Mouse (Mus musculus) ES-Bruce4 (cell line): ENCODE results near the gene Rusc2. TPM values are rescaled to one million over a fixed set of nuclear protein-coding genes. Genes with fewer than 3 reads are reported as not detected.

ENCODE experiments used
- H3K27ac ChIP-seq: 2 replicates; pipeline ENCODE4 v1.5.1; 2012; ENCODE audit warnings: low read length, inconsistent platforms; ENCODE audit not compliant: insufficient read depth
- H3K27me3 ChIP-seq: 2 replicates; pipeline ENCODE4 v1.6.1; 2012; ENCODE audit warnings: mild to moderate bottlenecking, low read length, inconsistent platforms; ENCODE audit not compliant: control insufficient read depth, poor library complexity, insufficient read depth, severe bottlenecking
- H3K36me3 ChIP-seq: 2 replicates; pipeline ENCODE4 v1.6.1; 2012; ENCODE audit warnings: inconsistent platforms, mild to moderate bottlenecking, low read length, moderate library complexity; ENCODE audit not compliant: control insufficient read depth, poor library complexity, insufficient read depth, severe bottlenecking
- H3K4me1 ChIP-seq: one replicate; pipeline ENCODE4 v1.8.1; 2011; ENCODE audit warnings: low read length; ENCODE audit not compliant: control insufficient read depth, insufficient read depth
- H3K4me3 ChIP-seq: 2 replicates; pipeline ENCODE4 v1.5.1; 2011; ENCODE audit warnings: low read depth, mild to moderate bottlenecking, low read length
- H3K9ac ChIP-seq: 2 replicates; pipeline ENCODE4 v1.6.1; 2012; ENCODE audit warnings: low read depth, mild to moderate bottlenecking, inconsistent platforms; ENCODE audit not compliant: poor library complexity, severe bottlenecking
- H3K9me3 ChIP-seq: replicated peaks from 2 replicates; pipeline ENCODE4 v1.6.1; 2012; ENCODE audit warnings: mild to moderate bottlenecking, low read length, inconsistent platforms; ENCODE audit not compliant: control insufficient read depth, poor library complexity, insufficient read depth, severe bottlenecking
- CTCF ChIP-seq: IDR thresholded peaks from one replicate; pipeline ENCODE4 v1.8.1; 2011; ENCODE audit warnings: low read depth, low read length
- EP300 ChIP-seq: IDR thresholded peaks from 2 replicates; pipeline ENCODE4 v1.6.1; 2011; ENCODE audit warnings: low read depth, low read length; ENCODE audit not compliant: insufficient read depth
- POLR2A ChIP-seq: IDR thresholded peaks from one replicate; pipeline ENCODE4 v1.8.1; 2011; ENCODE audit warnings: low read length; ENCODE audit not compliant: insufficient read depth
- polyA plus RNA-seq: library from polyadenylated mRNA; stranded (reverse); fragments of >200 nt; gene quantifications from 2 replicates; pipeline ENCODE4 v1.2.4, GENCODE M21; 2011; ENCODE audit warnings: low read depth; ENCODE audit not compliant: missing spikeins, insufficient read depth, insufficient read length

The Rusc2 gene
- polyA plus RNA-seq, 1 experiment, result 27.0 TPM

DNA sequence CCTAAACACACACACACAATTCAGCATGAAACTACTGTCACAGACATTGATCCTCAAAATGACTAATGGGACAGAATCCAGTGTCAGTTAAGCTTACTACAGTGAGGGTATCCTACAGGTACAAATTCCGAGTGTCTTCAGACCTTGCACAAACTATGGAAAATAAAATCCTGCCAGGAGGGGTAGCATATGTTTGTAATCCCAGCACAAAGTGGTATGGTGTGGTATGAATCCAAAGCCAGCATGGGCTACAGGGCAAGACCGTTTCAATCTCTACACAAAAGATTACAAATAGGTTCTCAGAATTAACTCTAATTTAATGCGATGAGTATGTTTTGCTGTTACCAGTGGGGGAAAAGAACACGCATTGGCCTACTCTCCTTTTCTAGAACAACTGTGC is 59.9 kb downstream of the Rusc2 start, which contains the start of gene Tesk1:
Tesk1 (plus strand) TSS at position 301 of the 400 bp plus-strand sequence.
- Histone ChIP-seq H3K36me3 (0 out of 2 replicates have a peak, but pooled peaks cover 1% of the 10 kb centered on the region), H3K27ac (peak within 1 kb of the TSS; percentile 2; the same call in 1 of the 2 replicates), H3K4me3 (peak within 1 kb of the TSS; percentile 72), H3K4me1 (peaks cover 2% of the 10 kb centered on the region), H3K9ac (peak within 1 kb of the TSS; percentile 94), H3K9me3 (no peaks in the 10 kb centered on the region), H3K27me3 (no peaks in the 10 kb centered on the region)
- TF ChIP-seq POLR2A (no peak), CTCF (no peak)

DNA sequence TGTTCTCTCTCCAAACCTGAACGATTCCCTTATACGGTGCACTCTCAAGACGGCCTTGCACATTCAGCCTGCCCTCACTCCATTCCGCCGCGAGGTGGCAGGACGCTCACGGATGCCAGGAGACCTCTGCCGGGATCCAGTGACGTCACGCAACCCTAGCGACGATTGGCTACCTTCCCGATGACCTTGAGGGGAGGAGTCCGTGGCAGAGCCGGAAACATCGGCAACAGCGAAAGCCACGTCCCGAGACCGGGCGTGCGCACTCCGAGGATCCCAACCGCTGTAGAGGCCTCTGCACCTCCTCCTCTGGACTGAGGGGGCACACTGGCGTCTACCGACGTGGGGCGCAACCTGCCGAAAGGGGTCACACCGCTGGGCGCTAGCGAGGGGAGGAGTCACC is 60.3 kb downstream of the Rusc2 start:
- peak overlapping the region; percentile 94 for H3K9ac ChIP-seq
- H3K4me1 ChIP-seq, result peaks cover 2% of the 10 kb centered on the region
- no peaks in the 10 kb centered on the region for H3K27me3 ChIP-seq
- H3K4me3 ChIP-seq, result peak overlapping the region; percentile 72
- peak overlapping the region; percentile 2; the same call in 1 of the 2 replicates for H3K27ac ChIP-seq
- no peaks in the 10 kb centered on the region for H3K9me3 ChIP-seq
- TF ChIP-seq CTCF, result peak; percentile 93
- TF ChIP-seq EP300, result peak; percentile 46; the same call in 1 of the 2 replicates
- TF ChIP-seq POLR2A, result peak; percentile 77
- 0 out of 2 replicates have a peak, but pooled peaks cover 3% of the 10 kb centered on the region for H3K36me3 ChIP-seq

DNA sequence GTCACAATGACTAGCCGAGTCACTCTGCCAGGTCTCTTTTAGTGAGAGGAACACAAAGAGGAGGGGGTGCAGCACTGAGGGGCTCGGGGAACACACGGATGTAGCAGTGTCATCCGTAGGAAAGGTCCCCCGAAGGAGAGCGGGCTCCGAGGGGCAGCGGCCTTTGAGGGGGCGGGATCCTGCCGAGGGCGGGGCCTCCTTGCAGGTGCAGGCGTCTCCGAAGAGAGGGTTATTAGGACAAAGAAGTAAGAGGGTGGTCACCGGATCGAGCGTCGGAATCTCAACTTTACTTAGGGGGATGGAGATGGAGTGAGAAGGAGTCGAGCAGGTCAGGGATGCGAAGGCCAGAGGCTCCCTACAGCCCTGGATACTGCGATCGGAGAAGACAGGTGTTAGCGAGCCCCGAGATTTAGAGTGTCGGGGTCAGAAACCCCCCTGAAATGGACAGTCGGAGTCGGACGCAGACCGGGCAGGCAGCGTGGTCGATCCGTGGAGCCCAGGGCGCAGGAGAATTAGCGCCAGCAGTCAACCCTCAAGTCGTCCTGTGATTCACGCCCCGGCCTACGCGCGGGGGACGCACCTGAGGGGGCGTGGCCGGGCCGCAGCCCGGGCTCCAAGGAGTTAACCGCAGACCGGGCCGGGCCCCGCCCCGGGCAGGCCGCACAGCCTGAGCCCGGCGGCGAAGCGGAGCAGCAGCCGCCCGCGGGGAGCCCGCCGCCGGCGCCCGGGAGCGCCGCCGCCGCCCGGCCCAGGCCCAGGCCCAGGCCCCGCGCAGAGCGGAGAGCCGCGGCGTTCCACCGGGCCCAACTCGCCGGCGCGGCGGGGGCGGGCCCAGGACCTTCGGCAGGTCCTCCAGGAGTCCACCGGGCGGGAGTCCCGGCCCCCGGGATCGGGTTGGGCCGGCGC is 60.9 kb downstream of the Rusc2 start:
- Histone ChIP-seq H3K36me3 (0 out of 2 replicates have a peak, but pooled peaks cover 3% of the 10 kb centered on the region), H3K9me3 (no peaks in the 10 kb centered on the region), H3K27ac (peak overlapping the region; percentile 2; the same call in 1 of the 2 replicates), H3K4me1 (peaks cover 2% of the 10 kb centered on the region), H3K4me3 (peak overlapping the region; percentile 72), H3K9ac (peak overlapping the region; percentile 94), H3K27me3 (no peaks in the 10 kb centered on the region)
- TF ChIP-seq CTCF (no peak), POLR2A (no peak), EP300 (no peak)

DNA sequence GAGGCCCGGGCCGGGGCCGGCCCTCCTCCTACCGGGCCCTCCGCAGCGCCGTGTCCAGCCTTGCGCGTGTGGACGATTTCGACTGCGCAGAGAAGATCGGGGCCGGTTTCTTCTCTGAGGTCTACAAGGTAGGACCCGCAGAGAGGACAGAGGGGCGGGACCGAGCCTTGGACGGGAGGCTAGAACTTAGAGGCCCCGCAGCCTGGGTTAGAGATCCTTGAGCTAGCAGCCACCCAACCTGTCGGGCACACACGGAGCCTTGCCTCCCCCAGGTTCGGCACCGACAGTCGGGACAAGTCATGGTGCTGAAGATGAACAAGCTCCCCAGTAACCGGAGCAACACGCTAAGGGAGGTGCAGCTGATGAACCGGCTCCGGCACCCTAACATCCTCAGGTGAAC is 61.7 kb downstream of the Rusc2 start:
- no peak overlapping the region for H3K27ac ChIP-seq
- H3K36me3 ChIP-seq, result 0 out of 2 replicates have a peak, but pooled peaks cover 3% of the 10 kb centered on the region
- peak overlapping the region; percentile 94 for H3K9ac ChIP-seq
- no peaks in the 10 kb centered on the region for H3K9me3 ChIP-seq
- no peaks in the 10 kb centered on the region for H3K27me3 ChIP-seq
- H3K4me1 ChIP-seq, result peaks cover 2% of the 10 kb centered on the region
- TF ChIP-seq POLR2A (no peak), CTCF (no peak), EP300 (no peak)
- H3K4me3 ChIP-seq, result peak overlapping the region; percentile 70

DNA sequence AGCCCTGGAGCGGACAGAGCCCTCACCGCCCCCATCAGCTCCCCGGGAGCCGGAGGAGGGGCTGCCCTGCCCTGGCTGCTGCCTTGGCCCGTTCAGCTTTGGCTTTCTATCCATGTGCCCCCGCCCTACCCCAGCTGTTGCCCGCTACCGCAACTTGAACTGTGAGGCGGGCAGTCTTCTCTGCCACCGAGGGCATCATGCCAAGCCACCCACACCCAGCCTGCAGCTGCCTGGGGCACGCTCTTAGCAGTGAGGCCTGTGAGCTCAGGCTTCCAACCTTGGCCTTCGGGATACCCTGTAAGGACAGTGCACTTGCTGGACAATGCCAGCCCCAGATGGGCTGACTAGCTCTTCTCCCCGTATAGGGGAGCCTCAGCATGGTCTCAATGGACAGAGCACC is 65.5 kb downstream of the Rusc2 start:
- Histone ChIP-seq H3K4me1 (no peaks in the 10 kb centered on the region), H3K4me3 (no peak overlapping the region), H3K27me3 (no peaks in the 10 kb centered on the region), H3K36me3 (0 out of 2 replicates have a peak, but pooled peaks cover 3% of the 10 kb centered on the region), H3K9me3 (no peaks in the 10 kb centered on the region), H3K9ac (no peak overlapping the region), H3K27ac (no peak overlapping the region)
- TF ChIP-seq POLR2A (no peak), EP300 (no peak), CTCF (no peak)

DNA sequence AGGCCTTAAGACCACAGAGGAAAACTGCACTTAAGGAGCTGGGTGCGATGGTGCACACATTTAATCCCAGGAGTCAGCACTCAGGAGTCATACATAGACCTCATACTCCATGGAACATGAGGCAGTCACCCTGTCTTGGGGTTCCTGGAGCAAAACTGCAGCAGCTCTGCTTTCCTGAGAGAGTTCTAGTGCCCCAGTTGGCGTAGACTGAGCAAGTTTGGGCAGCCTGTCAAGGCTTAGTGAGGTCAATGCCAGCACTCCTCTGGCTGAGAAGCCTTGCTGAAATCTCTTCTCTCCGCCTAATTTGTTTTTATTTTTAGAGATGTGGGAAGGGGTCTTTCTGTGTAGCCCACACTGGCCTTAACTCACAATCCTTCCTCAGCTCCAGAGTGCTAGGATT is 66.8 kb downstream of the Rusc2 start:
- Histone ChIP-seq H3K9ac (no peak overlapping the region), H3K9me3 (no peaks in the 10 kb centered on the region), H3K27me3 (no peaks in the 10 kb centered on the region), H3K4me1 (no peaks in the 10 kb centered on the region), H3K4me3 (no peak overlapping the region), H3K36me3 (0 out of 2 replicates have a peak, but pooled peaks cover 3% of the 10 kb centered on the region), H3K27ac (no peak overlapping the region)
- TF ChIP-seq CTCF (no peak), POLR2A (no peak), EP300 (no peak)
